17 mouse cellular contexts compared by ENCODE assay signal in genomic region chr7:100012085-100012484, GRCm38 (mm10). TPM values are rescaled to one million over a fixed set of nuclear protein-coding genes. Genes with fewer than 3 reads are reported as not detected.
A peak's percentile ranks its signal among the peaks of the same experiment; 100 is the strongest.
DNase-seq lines count a peak whose midpoint lies in the region; ATAC-seq lines count a peak whose summit lies in the region.
"Had no signal": no experiment of that assay in that cellular context is flagged by ENCODE, and none has a peak within 500 bp of the region (broad histone marks: within the 10 kb centered on the region; RNA-seq: fewer than 3 reads in every experiment).

No protein-coding gene starts in this region.

- H3K9ac ChIP-seq in heart, embryonic 12.5 days: no peak overlapping the region
- no peak overlapping the region for H3K9ac ChIP-seq in midbrain, embryonic 14.5 days (replicated peaks; ENCODE audit: low read length)
- H3K9ac ChIP-seq in neural tube, embryonic 14.5 days (replicated peaks; ENCODE audit: low read depth, low read length): no peak overlapping the region
- H3K9ac ChIP-seq: neural tube, embryonic 12.5 days had no signal

- H3K4me1 ChIP-seq in heart, embryonic 12.5 days (replicated peaks): peaks cover 3% of the 10 kb centered on the region; the same call in 1 of the 2 replicates
- H3K4me1 ChIP-seq in midbrain, embryonic 14.5 days (ENCODE audit: control insufficient read depth, insufficient read depth, low read length): no peaks in the 10 kb centered on the region
- peaks cover 17% of the 10 kb centered on the region; the same call in 1 of the 2 replicates for H3K4me1 ChIP-seq in midbrain, embryonic 10.5 days
- H3K4me1 ChIP-seq in neural tube, embryonic 14.5 days (ENCODE audit: control insufficient read depth, insufficient read depth, low read length): no peaks in the 10 kb centered on the region

- no peaks in the 10 kb centered on the region for H3K9me3 ChIP-seq in heart, embryonic 12.5 days (replicated peaks)
- H3K9me3 ChIP-seq in midbrain, embryonic 14.5 days (ENCODE audit: control insufficient read depth, low read length): no peaks in the 10 kb centered on the region
- no peaks in the 10 kb centered on the region for H3K9me3 ChIP-seq in midbrain, embryonic 10.5 days (replicated peaks)
- H3K9me3 ChIP-seq in neural tube, embryonic 14.5 days (ENCODE audit: control insufficient read depth, low read length): no peaks in the 10 kb centered on the region
- H3K9me3 ChIP-seq: G1E; megakaryocyte, embryonic 14.5 days; neural tube, embryonic 12.5 days had no signal

- no peak overlapping the region for H3K4me3 ChIP-seq in heart, embryonic 12.5 days
- H3K4me3 ChIP-seq in midbrain, embryonic 14.5 days (replicated peaks; ENCODE audit: low read depth, low read length): no peak overlapping the region
- no peak overlapping the region for H3K4me3 ChIP-seq in midbrain, embryonic 10.5 days
- H3K4me3 ChIP-seq in neural tube, embryonic 14.5 days (ENCODE audit: low read depth, low read length): no peak overlapping the region
- H3K4me3 ChIP-seq: megakaryocyte, embryonic 14.5 days; neural tube, embryonic 12.5 days had no signal

- no peak overlapping the region for H3K4me2 ChIP-seq in heart, embryonic 12.5 days
- H3K4me2 ChIP-seq in midbrain, embryonic 14.5 days (ENCODE audit: low read length): no peak overlapping the region
- no peak overlapping the region for H3K4me2 ChIP-seq in neural tube, embryonic 14.5 days (ENCODE audit: low read depth, low read length)
- H3K4me2 ChIP-seq: neural tube, embryonic 12.5 days had no signal

- H3K27ac ChIP-seq in heart, embryonic 12.5 days (ENCODE audit: poor library complexity, severe bottlenecking): no peak overlapping the region
- no peak overlapping the region for H3K27ac ChIP-seq in midbrain, embryonic 14.5 days (replicated peaks; ENCODE audit: low read depth, low read length)
- no peak overlapping the region for H3K27ac ChIP-seq in midbrain, embryonic 10.5 days (replicated peaks)
- 0 out of 2 replicates have a peak overlapping the region, but pooled peaks have one; percentile 44 for H3K27ac ChIP-seq in neural tube, embryonic 14.5 days (ENCODE audit: low read depth, low read length)
- H3K27ac ChIP-seq: neural tube, embryonic 12.5 days had no signal

- ATAC-seq in heart, embryonic 12.5 days (ENCODE audit: insufficient number of reproducible peaks, low FRiP score): no peak
- ATAC-seq in midbrain, embryonic 14.5 days (ENCODE audit: low FRiP score, low TSS enrichment): no peak
- ATAC-seq in neural tube, embryonic 14.5 days (ENCODE audit: low read depth): 0 out of 2 replicates have a peak, but pooled peaks have one; percentile 47

- peaks cover 34% of the 10 kb centered on the region for H3K27me3 ChIP-seq in heart, embryonic 12.5 days (replicated peaks)
- peaks cover 18% of the 10 kb centered on the region for H3K27me3 ChIP-seq in midbrain, embryonic 14.5 days (ENCODE audit: control insufficient read depth, insufficient read depth, low read length)
- peaks cover 36% of the 10 kb centered on the region for H3K27me3 ChIP-seq in midbrain, embryonic 10.5 days (ENCODE audit: low read depth, poor library complexity, severe bottlenecking)
- H3K27me3 ChIP-seq in neural tube, embryonic 14.5 days (ENCODE audit: control insufficient read depth, insufficient read depth, low read length): peaks cover 16% of the 10 kb centered on the region

- peak; percentile 52 to 72 for DNase-seq in cerebellum, postnatal 10 days
- DNase-seq in cerebellum, postnatal 25 days: no peak
- DNase-seq in heart, adult 8-10 months (ENCODE audit: low spot score): peak; percentile 7
- peak; percentile 24 for DNase-seq in midbrain, embryonic 14.5 days
- no peak for DNase-seq in midbrain, embryonic 10.5 days (ENCODE audit: low spot score)
- no peak for DNase-seq in right cerebral cortex, postnatal 4 days
- DNase-seq: B cell, adult 2 months; cerebellum, adult 11 months; kidney, adult 11 months; lung, adult 18-20 months; right cerebral cortex, postnatal 14 days; thymus, postnatal 36 days had no signal

- H3K36me3 ChIP-seq in heart, embryonic 12.5 days: no peaks in the 10 kb centered on the region
- H3K36me3 ChIP-seq in midbrain, embryonic 14.5 days (ENCODE audit: control insufficient read depth, insufficient read depth, low read length): no peaks in the 10 kb centered on the region
- no peaks in the 10 kb centered on the region for H3K36me3 ChIP-seq in midbrain, embryonic 10.5 days
- no peaks in the 10 kb centered on the region for H3K36me3 ChIP-seq in neural tube, embryonic 14.5 days (ENCODE audit: control insufficient read depth, insufficient read depth, low read length)
- H3K36me3 ChIP-seq: G1E; neural tube, embryonic 12.5 days had no signal

- WGBS in heart, embryonic 12.5 days: 52% methylated on average over 8 of the region's 8 CpGs
- 64% methylated on average over 8 of the region's 8 CpGs for WGBS in midbrain, embryonic 14.5 days
- WGBS in midbrain, embryonic 10.5 days: 67% methylated on average over 8 of the region's 8 CpGs
- WGBS in neural tube, embryonic 14.5 days: 47% methylated on average over 8 of the region's 8 CpGs

RNA-seq across cellular contexts. Expression of gene Chrdl2, which starts 6.1 kb away (rescaled TPM):
- total RNA-seq in heart, adult 8-10 months (2022): not detected
- 0.11 and 0.21 TPM in 2 replicates for polyA plus RNA-seq in heart, embryonic 12.5 days (2016; fragmentation: Nextera tagmentation; extraction: Ambion mirVana)
- polyA plus RNA-seq in midbrain, embryonic 14.5 days (2014; fragmentation: Nextera tagmentation; extraction: Ambion mirVana): not detected in 2 replicates
- polyA plus RNA-seq in midbrain, embryonic 10.5 days (2016; fragmentation: Nextera tagmentation; extraction: Ambion mirVana): 0.14 and 0.16 TPM in 2 replicates
- polyA plus RNA-seq in neural tube, embryonic 14.5 days (2014; fragmentation: Nextera tagmentation; extraction: Ambion mirVana): 0.54 and 0.72 TPM in 2 replicates
- polyA plus RNA-seq: G1E had no signal

RNA-seq across cellular contexts. Expression of gene Rnf169, which starts 31.8 kb away (rescaled TPM):
- total RNA-seq in heart, adult 8-10 months (2022): 10 to 100 TPM in 1 of 4 experiments, 1 to 10 TPM in 3; 8.1 to 10.5 (median 9.4) TPM
- polyA plus RNA-seq in heart, embryonic 12.5 days (2016; fragmentation: Nextera tagmentation; extraction: Ambion mirVana): 4.3 and 4.5 TPM in 2 replicates
- 6.4 and 6.7 TPM in 2 replicates for polyA plus RNA-seq in midbrain, embryonic 14.5 days (2014; fragmentation: Nextera tagmentation; extraction: Ambion mirVana)
- 4.0 and 4.5 TPM in 2 replicates for polyA plus RNA-seq in midbrain, embryonic 10.5 days (2016; fragmentation: Nextera tagmentation; extraction: Ambion mirVana)
- 6.2 and 7.2 TPM in 2 replicates for polyA plus RNA-seq in neural tube, embryonic 14.5 days (2014; fragmentation: Nextera tagmentation; extraction: Ambion mirVana)

Comparison
In these comparisons a context has a peak if more than half of its experiments do, and no peak if none do; other contexts are left out.
1. DNase-seq: peak in cerebellum, postnatal 10 days (2 of 2), heart, adult 8-10 months (single experiment) and midbrain, embryonic 14.5 days (single experiment); none in cerebellum, postnatal 25 days (0 of 2), midbrain, embryonic 10.5 days (single experiment) and right cerebral cortex, postnatal 4 days (single experiment).